Mouse (Mus musculus): ENCODE measurements around the gene Pp2d1.

- TF ChIP-seq CTCF (IDR thresholded peaks at IDR 0.05; ENCODE audit: low read depth, low read length) (no peak), POLR2A (IDR thresholded peaks at IDR 0.05; ENCODE audit: borderline replicate concordance, low read depth, low read length) (no peak)
Measured at GRCm38 (mm10) chr17:53577151-53577550, 37.9 kb upstream of the Pp2d1 start.
